Mouse (Mus musculus): ENCODE data around the gene Olfr313.

Olfr313 gene

GRCm38 (mm10) chr11:58847636-58848035 lies 32.8 kb downstream of the Olfr313 start:
- no peak for DNase-seq (ENCODE audit: low read depth, low spot score)

GRCm38 (mm10) chr11:58849731-58850130 lies 34.9 kb downstream of the Olfr313 start:
- DNase-seq (ENCODE audit: low read depth, low spot score) = no peak

- DNase-seq (ENCODE audit: low read depth, low spot score) = no peak
Observed at GRCm38 (mm10) chr11:58860744-58861143, 45.9 kb downstream of the Olfr313 start.

GRCm38 (mm10) chr11:58867039-58867953 lies 52.5 kb downstream of the Olfr313 start, which contains the start of gene 2810021J22Rik:
2810021J22Rik (plus strand) TSS chr11:58867216.
- DNase-seq (ENCODE audit: low read depth, low spot score) = peak; percentile 81

- DNase-seq (ENCODE audit: low read depth, low spot score) = no peak
Observed at GRCm38 (mm10) chr11:58867954-58868330, 53.1 kb downstream of the Olfr313 start.
